Mouse (Mus musculus) ovary, postnatal 36 days (tissue): ENCODE data around the gene Eif5a2.

Source experiments
- DNase-seq: peaks from one replicate; pipeline ENCODE4 v3.0.0; 2022; ENCODE audit warnings: low spot score, mixed read lengths

The Eif5a2 gene

DNA sequence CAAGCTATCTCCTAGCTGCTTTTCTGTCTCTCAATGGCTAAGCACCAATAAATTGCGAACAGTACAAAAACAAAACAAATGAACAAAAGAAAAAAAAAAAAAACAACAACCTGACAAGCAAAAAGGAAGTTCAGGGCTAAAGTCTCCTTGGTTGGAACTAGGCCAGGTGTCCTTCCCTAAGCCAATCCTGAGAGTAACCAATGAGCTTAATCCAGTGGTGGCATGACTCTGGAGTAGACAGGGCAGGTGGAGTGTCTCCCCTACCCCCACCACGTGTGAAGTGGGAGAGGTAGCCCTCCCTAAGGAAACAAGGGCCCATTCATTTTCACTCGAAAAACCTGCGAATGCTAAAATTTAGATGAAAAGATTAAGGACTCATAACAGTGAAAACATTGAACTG, 30.4 kb downstream of the Eif5a2 start:
- DNase-seq, result no peak

DNA sequence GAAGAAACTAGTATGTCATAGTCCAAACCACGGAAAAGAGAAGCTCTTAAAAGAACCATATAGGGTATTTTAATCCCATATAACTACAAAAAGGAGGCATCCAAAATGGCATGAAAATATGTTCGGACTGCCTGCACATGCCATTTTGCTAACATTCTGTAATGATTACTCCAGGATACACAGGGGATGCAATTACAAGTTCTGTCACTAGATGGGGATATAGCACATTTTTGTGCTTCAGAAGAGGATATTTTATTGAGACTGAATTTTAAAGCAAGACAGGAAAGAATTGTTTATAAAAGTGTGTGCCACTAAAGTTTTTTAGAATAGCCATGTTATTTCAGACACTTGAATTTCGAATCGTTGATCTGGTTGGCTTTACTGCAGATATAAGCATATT, 33.3 kb downstream of the Eif5a2 start:
- DNase-seq, result no peak

DNA sequence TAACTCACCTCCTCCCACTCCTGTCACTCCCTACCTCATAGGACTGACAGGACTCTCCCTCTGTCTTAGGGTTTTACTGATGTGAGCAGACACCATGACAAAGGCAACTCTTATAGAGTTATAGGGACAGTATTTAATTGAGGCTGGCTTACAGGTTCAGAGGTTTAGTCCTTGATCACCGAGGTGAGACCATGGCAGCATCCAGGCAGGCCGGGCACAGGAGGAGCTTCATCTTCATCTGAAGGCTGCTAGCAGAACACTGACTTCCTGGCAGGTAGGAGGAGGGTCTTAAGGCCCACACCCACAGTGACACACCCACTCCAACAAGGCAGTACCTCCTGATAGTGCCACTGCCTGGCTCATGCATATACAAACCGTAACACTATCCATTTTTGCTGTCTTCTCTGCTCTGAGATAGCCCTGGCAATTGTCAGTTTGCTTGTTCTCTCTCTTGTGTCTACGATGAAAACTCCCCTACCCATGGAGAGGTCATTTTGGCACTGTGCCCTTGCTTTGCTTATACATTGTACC, 35.0 kb downstream of the Eif5a2 start:
- DNase-seq, result no peak

DNA sequence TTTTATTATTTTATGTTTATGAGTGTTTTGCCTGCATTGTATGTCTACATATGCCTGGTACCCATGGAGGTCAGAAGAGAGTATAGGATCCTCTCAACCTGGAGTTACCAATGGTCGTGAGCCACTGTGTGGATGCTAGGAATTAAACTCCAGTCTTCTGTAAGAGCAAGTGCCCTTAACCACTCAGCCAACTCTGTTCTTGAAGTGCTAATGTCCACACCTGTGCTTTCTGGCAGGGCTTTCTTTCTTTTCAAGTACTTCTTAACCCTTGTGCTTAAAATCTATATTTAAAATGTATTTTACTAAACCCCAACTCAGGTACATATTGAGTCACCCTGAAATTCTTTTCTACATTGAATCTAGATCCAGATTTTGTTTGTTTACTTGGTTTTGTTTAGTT, 45.2 kb downstream of the Eif5a2 start:
- no peak for DNase-seq

DNA sequence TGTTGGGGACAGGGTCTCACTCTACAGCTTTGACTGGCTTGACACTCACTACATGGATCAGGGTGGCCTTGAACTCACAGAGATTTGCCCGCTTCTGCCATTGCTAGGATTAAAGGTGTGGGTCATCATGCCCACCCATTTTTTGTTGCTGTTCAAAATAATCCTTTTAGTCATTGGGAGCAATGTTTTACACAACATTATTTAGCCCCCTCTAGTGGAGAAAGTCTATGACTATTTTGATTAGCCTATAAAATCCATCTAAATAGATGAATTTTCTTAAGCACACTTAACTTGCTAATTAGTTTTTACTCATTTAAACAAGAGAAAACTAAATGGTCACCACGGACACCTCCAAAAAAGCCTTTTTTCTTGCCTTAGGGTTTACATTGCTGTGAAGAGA, 46.5 kb downstream of the Eif5a2 start:
- DNase-seq, result no peak

DNA sequence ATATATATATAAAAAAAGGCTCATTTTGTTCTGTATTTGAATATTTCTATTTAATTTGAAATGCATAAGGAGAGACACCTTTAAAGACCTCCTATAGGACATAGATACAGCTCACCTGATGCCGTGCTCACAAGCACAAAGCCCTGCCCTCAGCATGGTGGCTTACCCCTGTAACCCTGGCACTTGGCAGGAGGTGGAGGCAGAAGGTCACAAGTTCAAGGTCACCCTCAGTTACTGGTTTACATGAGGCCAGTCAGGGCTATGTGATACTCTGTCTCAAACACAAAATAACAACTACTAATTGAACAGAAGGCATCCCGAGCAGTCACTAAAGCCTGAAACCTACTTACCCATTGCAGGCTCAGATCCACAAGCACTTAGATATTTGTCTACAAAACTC, 48.4 kb downstream of the Eif5a2 start:
- DNase-seq, result no peak

DNA sequence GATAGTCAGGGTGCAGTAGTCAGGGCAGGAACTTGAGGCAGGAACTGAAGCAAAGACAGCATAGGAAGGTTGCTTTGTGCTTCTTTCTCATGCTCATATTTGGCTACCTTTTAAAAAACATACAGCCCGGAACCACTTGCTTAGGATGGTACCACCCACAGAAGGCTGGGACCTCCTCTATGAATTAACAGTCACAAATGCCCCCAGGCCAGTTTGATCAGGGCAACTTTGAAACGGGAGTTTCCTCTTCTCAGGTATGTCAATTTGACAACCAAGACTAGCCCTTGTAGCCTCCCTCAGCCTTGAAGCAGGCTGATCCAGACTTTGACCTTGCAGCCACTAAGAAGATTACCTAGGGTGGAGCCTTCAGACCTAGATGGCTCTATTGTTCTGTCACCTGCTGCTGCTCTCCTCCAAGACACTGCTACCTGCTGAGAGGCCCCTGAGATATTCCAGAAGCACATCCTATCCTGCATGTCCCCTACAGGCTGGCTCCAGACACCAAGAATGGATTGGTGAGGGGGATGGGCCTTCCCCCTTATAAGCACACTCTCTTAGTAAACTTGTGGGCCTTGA, 55.8 kb downstream of the Eif5a2 start:
- no peak for DNase-seq

DNA sequence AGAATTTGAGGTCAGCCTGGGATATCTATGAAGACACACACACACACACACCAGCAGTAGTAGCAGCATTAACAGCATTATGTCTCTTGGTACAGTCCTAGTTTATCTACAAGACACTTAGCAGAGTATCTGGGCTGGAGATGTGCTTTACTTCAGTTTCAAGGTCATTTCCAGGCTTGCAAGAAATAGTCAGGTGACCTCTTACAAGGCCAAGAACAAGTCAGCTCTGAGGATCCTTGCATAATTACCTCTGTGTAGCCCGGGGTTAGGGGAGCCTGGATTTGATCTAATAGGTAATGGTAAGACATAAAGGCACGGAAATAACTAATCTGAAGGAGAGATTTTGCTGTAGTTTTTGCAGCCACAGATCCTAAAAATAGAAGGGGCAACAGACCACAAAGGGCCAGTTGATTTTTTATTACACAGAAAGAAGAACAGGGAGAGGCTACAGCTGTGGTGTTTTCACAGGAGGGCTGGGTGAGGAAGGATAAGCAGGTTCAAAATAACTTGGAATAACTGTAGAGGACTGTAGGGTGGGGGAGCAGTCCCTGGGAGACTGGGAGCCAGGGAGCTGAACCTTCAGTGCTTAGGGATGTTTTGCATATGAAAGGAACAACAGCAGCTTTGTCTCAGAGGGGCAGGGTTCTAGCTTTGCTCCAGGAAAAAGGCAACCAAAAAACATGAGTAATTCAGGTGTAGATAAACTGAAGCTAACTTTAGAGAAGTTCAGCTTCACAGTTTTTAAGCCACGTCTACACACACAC, 61.0 kb downstream of the Eif5a2 start:
- DNase-seq, result no peak

DNA sequence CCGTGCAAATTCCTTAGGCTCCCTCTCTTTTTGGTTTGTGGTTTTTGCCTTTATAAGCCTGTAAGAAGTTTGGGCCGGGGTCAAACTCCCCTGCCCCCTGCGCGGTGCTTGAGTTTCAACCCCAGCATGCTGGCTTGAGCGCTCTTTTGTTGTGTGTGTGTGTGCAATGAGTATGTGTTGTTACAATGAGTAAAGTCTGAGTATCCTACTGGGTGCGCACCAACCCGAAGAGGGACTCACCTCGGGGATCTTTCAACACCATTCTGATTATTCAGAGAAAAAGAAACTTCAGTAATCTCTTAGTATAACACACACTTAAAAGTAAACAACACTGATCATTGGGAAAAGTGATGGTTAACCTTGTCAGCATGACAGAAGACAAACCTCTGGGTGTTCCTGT, 62.2 kb downstream of the Eif5a2 start:
- no peak for DNase-seq

DNA sequence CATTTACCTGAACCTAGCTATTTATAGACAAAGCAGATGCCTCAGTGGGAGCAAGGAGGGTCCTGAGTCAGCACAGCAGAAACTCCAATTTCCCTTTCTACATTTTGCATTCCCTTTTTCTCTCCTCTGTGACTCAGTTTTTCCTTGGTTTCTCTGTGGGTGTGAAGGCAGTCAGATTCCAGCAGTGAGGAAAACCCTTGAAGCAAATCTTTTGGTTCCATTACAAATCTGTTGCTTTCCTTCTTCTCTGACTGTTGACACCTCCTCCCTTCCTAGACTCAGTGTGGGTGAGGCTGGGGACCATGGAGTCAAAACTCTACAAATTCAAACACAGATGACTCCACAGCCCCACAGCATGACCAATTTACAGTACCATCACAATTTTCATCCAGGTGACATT, 66.0 kb downstream of the Eif5a2 start:
- DNase-seq, result no peak
